Mouse (Mus musculus): ENCODE data around the gene Prkcq.

The Prkcq gene

GRCm38 (mm10) chr2:11171754-11172501 is at the start of gene Prkcq:
TSS of gene Prkcq (plus strand) at chr2:11172108.
- DNase-seq (ENCODE audit: low spot score), result no peak

GRCm38 (mm10) chr2:11130881-11131280 is 41.0 kb upstream of the Prkcq start:
- no peak for DNase-seq (ENCODE audit: low spot score)

DNA sequence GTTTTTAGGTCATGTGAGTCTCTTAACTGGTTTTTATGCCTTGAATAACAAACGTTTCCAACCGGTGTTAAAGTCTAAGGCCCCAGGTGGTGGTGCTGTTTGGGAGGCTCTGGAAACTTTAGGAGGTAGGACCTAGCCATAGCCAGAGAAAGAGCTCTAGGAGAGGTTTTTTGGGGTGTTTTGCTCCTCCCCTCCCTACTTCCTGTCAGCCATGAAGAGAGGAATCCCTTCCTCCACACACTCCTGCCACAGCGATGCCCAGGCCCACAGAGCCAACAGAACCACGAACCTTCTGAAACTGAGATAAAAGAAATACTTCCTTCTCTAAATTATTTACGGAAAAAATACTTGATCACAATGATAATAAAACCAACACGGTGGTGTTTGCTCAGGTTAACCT is 36.2 kb upstream of the Prkcq start:
- DNase-seq (ENCODE audit: low spot score), result no peak

GRCm38 (mm10) chr2:11138076-11138475 is 33.8 kb upstream of the Prkcq start:
- no peak for DNase-seq (ENCODE audit: low spot score)

DNA sequence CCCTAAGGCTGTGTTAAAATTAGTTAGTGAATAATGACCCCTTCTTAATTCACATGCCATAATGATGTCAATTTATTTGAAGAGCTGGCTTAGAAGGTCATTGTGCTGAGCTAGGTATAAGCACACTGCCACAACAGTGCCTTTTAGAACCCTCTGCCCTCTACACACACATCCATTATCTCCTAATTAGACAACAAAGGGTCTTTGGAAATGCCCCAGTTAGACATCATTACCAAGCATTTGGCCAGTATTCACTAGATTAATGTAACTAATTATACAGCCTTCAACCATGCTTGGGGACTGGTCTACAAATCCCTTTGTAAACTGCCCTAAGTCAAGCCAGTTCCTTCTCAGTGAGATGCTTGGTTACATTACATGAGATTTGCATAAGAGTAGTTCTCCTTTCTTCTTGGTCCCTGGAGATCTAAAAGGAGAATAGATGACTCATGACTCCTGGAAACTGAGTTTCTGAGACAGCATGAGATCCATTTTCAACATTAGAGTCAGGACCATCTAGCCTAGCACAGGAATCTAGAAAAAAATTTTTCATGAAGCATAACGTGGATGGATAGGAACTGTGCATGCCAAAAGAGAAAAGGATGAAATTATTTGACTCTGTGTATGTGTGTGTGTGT is 32.3 kb upstream of the Prkcq start:
- DNase-seq (ENCODE audit: low spot score), result no peak

- peak; percentile 15 for DNase-seq (ENCODE audit: low spot score)
These were observed 31.5 kb upstream of the Prkcq start for GRCm38 (mm10) chr2:11140385-11140784.

- DNase-seq (ENCODE audit: low spot score), result no peak
These were observed 22.8 kb upstream of the Prkcq start for GRCm38 (mm10) chr2:11149091-11149490.

- DNase-seq (ENCODE audit: low spot score), result no peak
These were observed 20.9 kb upstream of the Prkcq start for GRCm38 (mm10) chr2:11150975-11151374.

DNA sequence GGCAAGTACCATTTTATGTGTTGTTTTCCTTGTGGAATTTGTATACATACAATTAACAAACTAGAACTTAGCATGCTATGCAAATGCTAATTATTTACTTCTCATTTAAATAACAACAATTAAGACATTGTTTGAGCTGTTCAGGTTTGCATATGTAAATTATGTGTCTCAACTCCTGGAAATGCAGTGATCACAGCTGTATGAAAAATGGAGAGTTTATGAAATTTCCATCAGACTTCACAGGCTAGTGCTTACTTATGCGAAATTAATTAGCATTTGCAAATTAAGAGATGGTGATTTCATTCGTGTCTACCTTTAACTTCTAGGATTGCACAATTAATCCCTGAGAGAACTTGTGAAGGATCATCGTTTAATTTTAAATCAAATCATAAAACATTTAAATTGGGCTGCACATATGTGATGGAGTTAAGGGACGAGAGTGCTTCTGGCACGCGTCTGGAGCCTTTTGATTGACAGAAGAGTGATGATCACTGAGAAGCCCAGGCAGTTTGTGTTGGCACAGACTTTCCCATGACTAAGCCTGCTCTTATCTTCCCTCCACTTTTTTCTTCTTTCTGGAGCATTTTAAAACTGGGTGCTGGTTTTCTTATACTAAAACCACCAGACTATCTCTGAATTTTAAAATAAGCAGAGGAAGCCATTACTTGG is 20.1 kb upstream of the Prkcq start:
- no peak for DNase-seq (ENCODE audit: low spot score)

GRCm38 (mm10) chr2:11159641-11160040 is 12.3 kb upstream of the Prkcq start:
- DNase-seq (ENCODE audit: low spot score), result no peak

DNA sequence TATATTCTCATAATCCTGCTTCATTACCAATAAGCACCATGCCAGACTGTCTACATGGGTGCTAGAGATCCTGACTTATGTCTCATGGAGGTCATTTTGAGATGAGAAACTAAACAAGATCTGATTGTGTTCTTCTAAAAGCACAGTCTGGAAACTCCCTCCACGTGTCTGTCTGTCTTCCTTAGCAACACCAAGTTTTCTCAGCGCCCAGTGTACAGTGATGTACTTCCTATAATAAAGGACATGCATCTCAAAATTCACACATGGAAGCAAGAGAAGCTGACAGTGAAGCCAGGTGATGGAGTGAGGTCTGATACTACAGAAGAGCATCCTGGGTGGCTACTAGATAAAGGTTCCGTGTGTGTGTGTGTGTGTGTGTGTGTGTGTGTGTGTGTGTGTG is 11.2 kb upstream of the Prkcq start:
- DNase-seq (ENCODE audit: low spot score), result no peak

DNA sequence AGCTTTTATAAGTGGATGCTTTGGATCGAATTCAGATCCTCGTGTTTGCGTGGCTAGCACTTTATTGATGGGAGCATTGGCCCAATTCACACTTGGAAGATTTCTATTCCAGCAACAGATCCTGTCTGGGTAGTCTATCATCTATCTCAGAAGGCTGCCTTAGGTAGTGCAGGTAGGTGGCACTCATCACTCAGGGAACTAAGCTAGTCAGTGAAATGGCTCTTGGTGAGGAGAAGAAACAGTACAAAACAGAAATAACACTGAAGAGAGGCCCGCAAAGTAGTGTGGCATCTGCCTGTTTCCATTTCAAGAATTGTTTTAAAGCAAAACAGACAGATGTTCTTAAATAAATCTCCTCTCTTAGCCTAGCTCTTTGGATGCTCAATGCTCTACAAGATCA is 10.6 kb upstream of the Prkcq start:
- no peak for DNase-seq (ENCODE audit: low spot score)

GRCm38 (mm10) chr2:11162701-11163100 is 9.2 kb upstream of the Prkcq start:
- no peak for DNase-seq (ENCODE audit: low spot score)

- DNase-seq (ENCODE audit: low spot score), result no peak
These were observed 7.7 kb upstream of the Prkcq start for GRCm38 (mm10) chr2:11164170-11164569.

GRCm38 (mm10) chr2:11169721-11170335 is 2.1 kb upstream of the Prkcq start:
- DNase-seq (ENCODE audit: low spot score), result no peak

GRCm38 (mm10) chr2:11172831-11173414 is 1.0 kb downstream of the Prkcq start:
- no peak for DNase-seq (ENCODE audit: low spot score)

- no peak for DNase-seq (ENCODE audit: low spot score)
These were observed 1.6 kb downstream of the Prkcq start for GRCm38 (mm10) chr2:11173521-11173920.

- no peak for DNase-seq (ENCODE audit: low spot score)
These were observed 2.2 kb downstream of the Prkcq start for GRCm38 (mm10) chr2:11174101-11174500.

- DNase-seq (ENCODE audit: low spot score), result no peak
These were observed 6.0 kb downstream of the Prkcq start for GRCm38 (mm10) chr2:11177880-11178279.

DNA sequence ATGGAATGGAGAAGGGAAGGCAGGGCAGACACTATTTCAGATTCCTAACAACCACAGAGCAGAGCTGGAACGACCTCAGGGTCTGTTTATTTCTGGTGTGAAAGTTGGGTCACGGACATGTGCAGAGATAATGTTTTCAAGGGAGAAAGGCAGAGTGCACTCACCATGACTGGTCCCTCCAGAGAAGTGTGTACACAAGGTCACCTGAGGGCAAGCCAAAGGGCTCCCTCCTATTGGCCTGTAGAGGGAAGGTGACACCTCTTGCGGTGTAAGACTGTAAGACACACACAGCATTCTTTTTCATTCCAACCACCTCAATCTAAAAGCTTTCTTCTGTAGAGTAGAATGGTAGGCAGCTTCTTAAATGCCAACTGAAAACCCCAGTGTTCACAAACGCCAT is 9.6 kb downstream of the Prkcq start:
- DNase-seq (ENCODE audit: low spot score), result no peak

- DNase-seq (ENCODE audit: low spot score), result no peak
These were observed 10.2 kb downstream of the Prkcq start for GRCm38 (mm10) chr2:11182096-11182495.

- no peak for DNase-seq (ENCODE audit: low spot score)
These were observed 12.1 kb downstream of the Prkcq start for GRCm38 (mm10) chr2:11183991-11184390.
